Mouse (Mus musculus): ENCODE results near the gene Tnk2.

The Tnk2 gene

GRCm38 (mm10) chr16:32660557-32661321, 17.1 kb downstream of the Tnk2 start:
- peak; percentile 89 for DNase-seq

- DNase-seq: peak; percentile 61
Observed at GRCm38 (mm10) chr16:32661493-32661921, 17.8 kb downstream of the Tnk2 start.

- DNase-seq: no peak
Observed at GRCm38 (mm10) chr16:32662372-32662771, 18.7 kb downstream of the Tnk2 start.

- no peak for DNase-seq
Observed at GRCm38 (mm10) chr16:32663231-32663858, 19.7 kb downstream of the Tnk2 start.

- no peak for DNase-seq
Observed at GRCm38 (mm10) chr16:32664211-32664610, 20.5 kb downstream of the Tnk2 start.

GRCm38 (mm10) chr16:32665851-32666665, 22.4 kb downstream of the Tnk2 start:
- peak; percentile 86 for DNase-seq

- DNase-seq: no peak
Observed at GRCm38 (mm10) chr16:32666671-32667551, 23.2 kb downstream of the Tnk2 start.

GRCm38 (mm10) chr16:32667552-32667872, 23.8 kb downstream of the Tnk2 start:
- DNase-seq: no peak

GRCm38 (mm10) chr16:32668030-32668429, 24.4 kb downstream of the Tnk2 start:
- DNase-seq: no peak

GRCm38 (mm10) chr16:32668472-32668871, 24.8 kb downstream of the Tnk2 start:
- no peak for DNase-seq

GRCm38 (mm10) chr16:32669243-32669642, 25.6 kb downstream of the Tnk2 start:
- no peak for DNase-seq

GRCm38 (mm10) chr16:32670354-32671124, 26.9 kb downstream of the Tnk2 start:
- DNase-seq: no peak

GRCm38 (mm10) chr16:32671206-32671887, 27.7 kb downstream of the Tnk2 start:
- DNase-seq: no peak

GRCm38 (mm10) chr16:32672250-32672649, 28.6 kb downstream of the Tnk2 start:
- no peak for DNase-seq

GRCm38 (mm10) chr16:32672861-32673560, 29.3 kb downstream of the Tnk2 start:
- peak; percentile 78 for DNase-seq

GRCm38 (mm10) chr16:32674121-32674740, 30.6 kb downstream of the Tnk2 start:
- no peak for DNase-seq

GRCm38 (mm10) chr16:32677040-32677700, 33.5 kb downstream of the Tnk2 start:
- DNase-seq: no peak

- DNase-seq: no peak
Observed at GRCm38 (mm10) chr16:32677903-32678302, 34.2 kb downstream of the Tnk2 start.

GRCm38 (mm10) chr16:32678812-32679211, 35.1 kb downstream of the Tnk2 start:
- DNase-seq: no peak

GRCm38 (mm10) chr16:32679976-32680375, 36.3 kb downstream of the Tnk2 start:
- DNase-seq: no peak
